Mouse (Mus musculus) right cerebral cortex, postnatal 4 days (tissue): ENCODE measurements around the gene Gars.

Experiments used
- DNase-seq: peaks from one replicate; pipeline ENCODE4 v3.0.0-alpha.2; 2022

Gars gene

GRCm38 (mm10) chr6:55037799-55038670 is at the start of gene Gars:
TSS of gene Gars (plus strand) at chr6:55038007.
- DNase-seq: peak; percentile 83

GRCm38 (mm10) chr6:54988141-54988540 is 49.7 kb upstream of the Gars start:
- DNase-seq: no peak

GRCm38 (mm10) chr6:54991189-54991588 is 46.6 kb upstream of the Gars start:
- no peak for DNase-seq

GRCm38 (mm10) chr6:54992141-54992540 is 45.7 kb upstream of the Gars start:
- no peak for DNase-seq

- peak; percentile 89 for DNase-seq
Measured at GRCm38 (mm10) chr6:54992734-54993260, 45.0 kb upstream of the Gars start, which contains the start of gene Ggct. TSS of gene Ggct (minus strand) at chr6:54992950.

GRCm38 (mm10) chr6:54996361-54996760 is 41.4 kb upstream of the Gars start:
- DNase-seq: no peak

GRCm38 (mm10) chr6:54997726-54998125 is 40.1 kb upstream of the Gars start:
- no peak for DNase-seq

- no peak for DNase-seq
Measured at GRCm38 (mm10) chr6:55001320-55001719, 36.5 kb upstream of the Gars start.

- no peak for DNase-seq
Measured at GRCm38 (mm10) chr6:55002438-55002837, 35.4 kb upstream of the Gars start.

GRCm38 (mm10) chr6:55003559-55003958 is 34.2 kb upstream of the Gars start:
- no peak for DNase-seq

- DNase-seq: no peak
Measured at GRCm38 (mm10) chr6:55008401-55008800, 29.4 kb upstream of the Gars start.

GRCm38 (mm10) chr6:55009391-55010230 is 28.2 kb upstream of the Gars start:
- no peak for DNase-seq

- DNase-seq: no peak
Measured at GRCm38 (mm10) chr6:55010330-55011091, 27.3 kb upstream of the Gars start.

- DNase-seq: no peak
Measured at GRCm38 (mm10) chr6:55012516-55012915, 25.3 kb upstream of the Gars start.

- no peak for DNase-seq
Measured at GRCm38 (mm10) chr6:55014184-55014583, 23.6 kb upstream of the Gars start.

- peak; percentile 50 for DNase-seq
Measured at GRCm38 (mm10) chr6:55016236-55016635, 21.6 kb upstream of the Gars start.

GRCm38 (mm10) chr6:55016710-55017583 is 20.9 kb upstream of the Gars start:
- DNase-seq: peak; percentile 49

- no peak for DNase-seq
Measured at GRCm38 (mm10) chr6:55018417-55018816, 19.4 kb upstream of the Gars start.

GRCm38 (mm10) chr6:55021806-55022205 is 16.0 kb upstream of the Gars start:
- no peak for DNase-seq

GRCm38 (mm10) chr6:55027642-55028041 is 10.2 kb upstream of the Gars start:
- no peak for DNase-seq

GRCm38 (mm10) chr6:55036731-55037130 is 1.1 kb upstream of the Gars start:
- DNase-seq: no peak
